Mouse (Mus musculus) spleen, adult 18-20 months (tissue): ENCODE data around the gene Galnt18.

Source experiments
- DNase-seq, 2 experiments: peaks; one replicate each; pipeline ENCODE4 v3.0.0; 2022; ENCODE audit warnings: mixed read lengths in 2 of 2

The Galnt18 gene

DNA sequence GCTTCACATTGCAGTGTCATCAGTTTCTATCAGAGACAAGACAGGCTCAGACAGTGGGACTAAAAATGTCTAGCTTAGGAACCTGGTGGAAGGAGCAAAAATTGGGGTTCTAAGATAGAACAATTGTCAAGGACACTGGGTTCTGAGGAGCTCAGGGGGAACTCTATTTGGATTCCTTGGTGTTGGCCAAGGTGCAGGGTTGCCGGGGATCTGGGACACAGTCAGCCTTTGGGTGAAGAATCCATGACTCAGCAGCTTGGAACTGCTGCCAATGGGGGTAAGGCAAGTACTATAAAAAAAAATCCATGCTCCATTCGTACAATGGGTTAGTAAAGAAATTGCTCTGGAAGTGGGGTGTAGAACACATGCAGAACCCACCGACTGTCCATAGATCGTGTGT, 324.2 kb downstream of the Galnt18 start:
- DNase-seq = no peak

DNA sequence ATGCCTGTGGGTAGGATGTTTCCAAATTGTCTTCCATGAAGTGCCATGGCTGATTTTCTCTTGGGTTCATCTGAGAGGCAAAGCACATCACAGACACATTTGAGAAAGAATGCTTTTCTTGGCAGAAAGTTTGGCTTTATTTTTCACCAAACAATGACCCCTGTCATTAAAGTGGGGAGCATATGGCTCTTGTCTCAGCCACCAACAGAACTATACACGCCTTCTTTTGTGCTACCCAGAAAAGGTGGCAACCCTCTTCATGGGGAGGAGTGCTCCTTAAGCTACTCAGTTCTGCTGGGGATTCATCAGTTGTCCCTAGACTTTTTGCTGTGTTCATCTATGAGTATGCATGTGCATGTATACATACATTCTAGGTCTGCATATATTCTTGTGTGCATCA, 327.8 kb downstream of the Galnt18 start:
- DNase-seq = no peak

- no peak for DNase-seq
Measured at GRCm38 (mm10) chr7:111450286-111451095, 329.3 kb downstream of the Galnt18 start.

- no peak for DNase-seq
Measured at GRCm38 (mm10) chr7:111433173-111433572, 346.6 kb downstream of the Galnt18 start.

- DNase-seq = no peak
Measured at GRCm38 (mm10) chr7:111427392-111427791, 352.4 kb downstream of the Galnt18 start.
